Mouse (Mus musculus) MEL (cell line): ENCODE data around the gene Trem3.

Source experiments
- CTCF ChIP-seq, 3 experiments: IDR thresholded peaks in 2 of 3; conservative IDR thresholded peaks in 1 of 3; 2 replicates each; pipeline ENCODE4 v1.5.1; 2011 to 2012; ENCODE audit warnings: low read length in 3 of 3, low read depth in 2 of 3, mild to moderate bottlenecking in 2 of 3, improper control_type of control experiment in 1 of 3, inconsistent platforms in 1 of 3, mixed read lengths in 1 of 3, moderate library complexity in 1 of 3; ENCODE audit not compliant: control insufficient read depth in 1 of 3, insufficient read depth in 1 of 3, poor library complexity in 1 of 3, severe bottlenecking in 1 of 3
- E2F4 ChIP-seq: IDR thresholded peaks from 2 replicates; pipeline ENCODE4 v1.6.1; 2011; ENCODE audit warnings: low read depth, low read length, improper control_type of control experiment, borderline replicate concordance
- ELF1 ChIP-seq: IDR thresholded peaks from 2 replicates; pipeline ENCODE4 v1.6.1; 2014; ENCODE audit warnings: low read depth, mild to moderate bottlenecking, inconsistent platforms, low read length, improper control_type of control experiment, moderate library complexity
- GABPA ChIP-seq: IDR thresholded peaks from 2 replicates; pipeline ENCODE4 v1.6.1; 2012; ENCODE audit warnings: low read depth, mild to moderate bottlenecking, inconsistent platforms, low read length, improper control_type of control experiment, moderate library complexity
- GATA1 ChIP-seq: IDR thresholded peaks from 2 replicates; pipeline ENCODE4 v1.6.1; 2011; ENCODE audit warnings: low read depth, low read length, improper control_type of control experiment
- JUND ChIP-seq: IDR thresholded peaks from 2 replicates; pipeline ENCODE4 v1.6.1; 2011; ENCODE audit warnings: low read depth, mild to moderate bottlenecking, improper control_type of control experiment, low read length
- MAZ ChIP-seq: IDR thresholded peaks from 2 replicates; pipeline ENCODE4 v1.6.1; 2012; ENCODE audit warnings: low read depth, mild to moderate bottlenecking, inconsistent platforms, low read length, improper control_type of control experiment
- POLR2A ChIP-seq, 2 experiments: IDR thresholded peaks; 2 replicates each; pipeline ENCODE4 v1.6.1; 2011 to 2012; ENCODE audit warnings: low read length in 2 of 2, mild to moderate bottlenecking in 2 of 2, control low read depth in 1 of 2, improper control_type of control experiment in 1 of 2, low read depth in 1 of 2, moderate library complexity in 1 of 2; ENCODE audit not compliant: control insufficient read depth in 1 of 2, insufficient read depth in 1 of 2, poor library complexity in 1 of 2
- POLR2AphosphoS5 ChIP-seq: IDR thresholded peaks from 2 replicates; pipeline ENCODE4 v1.6.1; 2012; ENCODE audit warnings: low read depth, borderline replicate concordance, mild to moderate bottlenecking, inconsistent platforms, low read length, moderate library complexity, mixed read lengths
- TAL1 ChIP-seq: IDR thresholded peaks from 2 replicates; pipeline ENCODE4 v1.6.1; 2012; ENCODE audit warnings: mild to moderate bottlenecking, inconsistent platforms, low read length, moderate library complexity, mixed read lengths
- TCF12 ChIP-seq: IDR thresholded peaks from 2 replicates; pipeline ENCODE4 v1.6.1; 2014; ENCODE audit warnings: low read depth, mild to moderate bottlenecking, inconsistent platforms, low read length, improper control_type of control experiment, moderate library complexity
- USF1 ChIP-seq: IDR thresholded peaks from 2 replicates; pipeline ENCODE4 v1.6.1; 2014; ENCODE audit warnings: low read depth, mild to moderate bottlenecking, inconsistent platforms, low read length, improper control_type of control experiment, moderate library complexity
- ZC3H11A ChIP-seq: IDR thresholded peaks from 2 replicates; pipeline ENCODE4 v1.6.1; 2012; ENCODE audit warnings: low read depth, mild to moderate bottlenecking, inconsistent platforms, low read length, improper control_type of control experiment
- ZNF384 ChIP-seq: IDR thresholded peaks from 2 replicates; pipeline ENCODE4 v1.6.1; 2012; ENCODE audit warnings: low read depth, mild to moderate bottlenecking, inconsistent platforms, low read length, improper control_type of control experiment

DNA sequence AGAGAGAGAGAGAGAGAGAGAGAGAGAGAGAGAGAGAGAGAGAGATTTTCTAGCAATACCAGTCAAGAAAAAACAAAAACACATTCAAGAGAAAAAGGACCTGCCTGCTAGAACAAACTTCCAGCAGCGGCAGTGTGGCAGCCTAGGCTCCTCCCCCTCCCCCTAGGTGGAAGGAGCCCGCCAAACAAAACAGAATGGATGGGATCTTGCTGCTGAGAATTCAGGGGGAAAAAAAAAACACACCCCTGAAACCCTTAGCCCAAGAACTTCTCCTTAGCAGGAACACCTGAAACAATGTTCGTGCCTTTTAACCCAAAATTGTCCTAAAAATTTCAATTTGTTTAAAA lies 34.1 kb downstream of the Trem3 start:
- no peak for TF ChIP-seq JUND
- TF ChIP-seq CTCF (IDR thresholded peaks at IDR 0.05 in 2 of 3, conservative IDR thresholded peaks at IDR 0.05 in 1 of 3; ENCODE audit: control insufficient read depth in 1 of 3, insufficient read depth in 1 of 3, low read depth in 2 of 3, low read length in 3 of 3, poor library complexity in 1 of 3, severe bottlenecking in 1 of 3), result no peak
- TF ChIP-seq TCF12, result no peak
- TF ChIP-seq ZC3H11A, result no peak
- no peak for TF ChIP-seq ZNF384
- no peak for TF ChIP-seq POLR2A (IDR thresholded peaks at IDR 0.05; ENCODE audit: control insufficient read depth in 1 of 2, insufficient read depth in 1 of 2, low read depth in 1 of 2, low read length in 2 of 2, poor library complexity in 1 of 2)
- no peak for TF ChIP-seq MAZ
- no peak for TF ChIP-seq POLR2AphosphoS5
- no peak for TF ChIP-seq ELF1
- TF ChIP-seq USF1, result no peak
- no peak for TF ChIP-seq GABPA
- no peak for TF ChIP-seq E2F4
- no peak for TF ChIP-seq GATA1
- TF ChIP-seq TAL1, result no peak
